Mouse (Mus musculus) testis, postnatal 14 days (tissue): ENCODE data around the gene Zfp787.
"Not testable (repeated sequence)": the region's sequence is repeated elsewhere in the genome, so short reads cannot be mapped to it uniquely, and the experiment has no call there.

Experiments used
- DNase-seq: peaks from one replicate; pipeline ENCODE4 v3.0.0; 2021; ENCODE audit warnings: low spot score

Gene Zfp787

GRCm38 (mm10) chr7:6162172-6162571, 6.4 kb upstream of the Zfp787 start:
- no peak for DNase-seq

GRCm38 (mm10) chr7:6161541-6161940, 5.7 kb upstream of the Zfp787 start:
- DNase-seq, result no peak

GRCm38 (mm10) chr7:6159604-6160003, 3.8 kb upstream of the Zfp787 start:
- DNase-seq, result no peak

GRCm38 (mm10) chr7:6157479-6157878, 1.7 kb upstream of the Zfp787 start:
- DNase-seq, result no peak

GRCm38 (mm10) chr7:6156901-6157472, 1.2 kb upstream of the Zfp787 start:
- DNase-seq, result no peak

- peak; percentile 85 for DNase-seq
Measured at GRCm38 (mm10) chr7:6155031-6155872, 545 bp downstream of the Zfp787 start.

GRCm38 (mm10) chr7:6154164-6154563, 1.6 kb downstream of the Zfp787 start:
- DNase-seq, result peak; percentile 51

- DNase-seq, result no peak
Measured at GRCm38 (mm10) chr7:6153131-6153530, 2.7 kb downstream of the Zfp787 start.

- DNase-seq, result no peak
Measured at GRCm38 (mm10) chr7:6152036-6152435, 3.8 kb downstream of the Zfp787 start.

GRCm38 (mm10) chr7:6151266-6151665, 4.5 kb downstream of the Zfp787 start:
- no peak for DNase-seq

- DNase-seq, result no peak
Measured at GRCm38 (mm10) chr7:6147688-6148087, 8.1 kb downstream of the Zfp787 start.

GRCm38 (mm10) chr7:6146982-6147325, 8.8 kb downstream of the Zfp787 start:
- DNase-seq, result no peak

GRCm38 (mm10) chr7:6146194-6146981, 9.4 kb downstream of the Zfp787 start:
- no peak for DNase-seq

GRCm38 (mm10) chr7:6145423-6146188, 10.2 kb downstream of the Zfp787 start:
- no peak for DNase-seq

GRCm38 (mm10) chr7:6143991-6144531, 11.7 kb downstream of the Zfp787 start:
- DNase-seq, result no peak

- DNase-seq, result no peak
Measured at GRCm38 (mm10) chr7:6139295-6139694, 16.5 kb downstream of the Zfp787 start.

GRCm38 (mm10) chr7:6136497-6136896, 19.3 kb downstream of the Zfp787 start:
- no peak for DNase-seq

- DNase-seq, result no peak
Measured at GRCm38 (mm10) chr7:6132646-6133045, 23.2 kb downstream of the Zfp787 start.

- no peak for DNase-seq
Measured at GRCm38 (mm10) chr7:6130346-6130745, 25.5 kb downstream of the Zfp787 start.

GRCm38 (mm10) chr7:6126690-6127448, 28.9 kb downstream of the Zfp787 start:
- peak; percentile 65 for DNase-seq

- DNase-seq, result not testable (repeated sequence)
Measured at GRCm38 (mm10) chr7:6121128-6121527, 34.7 kb downstream of the Zfp787 start.
